Mouse (Mus musculus) hindlimb bud, embryonic 11.5 days (tissue): Measurements from ENCODE around the gene Npas1.
A peak's percentile ranks its signal among the peaks of the same experiment; 100 is the strongest.

Experiments used
- DNase-seq: peaks from one replicate; pipeline ENCODE4 v3.0.0-alpha.2; 2012; ENCODE audit warnings: low read depth, low spot score; ENCODE audit errors: extremely low spot score

Npas1 gene

GRCm38 (mm10) chr7:16472116-16472709 is 5.3 kb downstream of the Npas1 start:
- DNase-seq, result no peak

- no peak for DNase-seq
Measured at GRCm38 (mm10) chr7:16471549-16471948, 6.0 kb downstream of the Npas1 start.

GRCm38 (mm10) chr7:16468115-16468514 is 9.4 kb downstream of the Npas1 start:
- no peak for DNase-seq

GRCm38 (mm10) chr7:16466565-16466964 is 11.0 kb downstream of the Npas1 start:
- DNase-seq, result no peak

GRCm38 (mm10) chr7:16465568-16465967 is 12.0 kb downstream of the Npas1 start:
- no peak for DNase-seq

GRCm38 (mm10) chr7:16465160-16465559 is 12.4 kb downstream of the Npas1 start:
- DNase-seq, result peak; percentile 44

GRCm38 (mm10) chr7:16463214-16463613 is 14.3 kb downstream of the Npas1 start:
- peak; percentile 66 for DNase-seq

GRCm38 (mm10) chr7:16461705-16462104 is 15.8 kb downstream of the Npas1 start:
- no peak for DNase-seq

- DNase-seq, result no peak
Measured at GRCm38 (mm10) chr7:16461151-16461550, 16.4 kb downstream of the Npas1 start.

- DNase-seq, result no peak
Measured at GRCm38 (mm10) chr7:16460566-16460965, 17.0 kb downstream of the Npas1 start.

GRCm38 (mm10) chr7:16456289-16456688 is 21.2 kb downstream of the Npas1 start:
- DNase-seq, result no peak

GRCm38 (mm10) chr7:16455016-16455415 is 22.5 kb downstream of the Npas1 start:
- DNase-seq, result no peak

GRCm38 (mm10) chr7:16453118-16453711 is 24.3 kb downstream of the Npas1 start:
- peak; percentile 41 for DNase-seq

- peak; percentile 77 for DNase-seq
Measured at GRCm38 (mm10) chr7:16452587-16453073, 24.9 kb downstream of the Npas1 start, which contains the start of gene Tmem160. Tmem160 (plus strand) TSS chr7:16452779.

GRCm38 (mm10) chr7:16451656-16452055 is 25.9 kb downstream of the Npas1 start:
- no peak for DNase-seq

- no peak for DNase-seq
Measured at GRCm38 (mm10) chr7:16441241-16441640, 36.3 kb downstream of the Npas1 start.

GRCm38 (mm10) chr7:16435088-16435487 is 42.4 kb downstream of the Npas1 start:
- no peak for DNase-seq

GRCm38 (mm10) chr7:16433352-16433971 is 44.1 kb downstream of the Npas1 start:
- DNase-seq, result no peak

GRCm38 (mm10) chr7:16426129-16426729 is 51.3 kb downstream of the Npas1 start:
- DNase-seq, result no peak

GRCm38 (mm10) chr7:16425721-16426120 is 51.8 kb downstream of the Npas1 start:
- DNase-seq, result no peak

- no peak for DNase-seq
Measured at GRCm38 (mm10) chr7:16423731-16424130, 53.8 kb downstream of the Npas1 start.
